Mouse (Mus musculus) olfactory bulb, adult 2 months (tissue): ENCODE data around the gene Glis3.

Experiments
- CTCF ChIP-seq: fragments of 200-500 bp; IDR thresholded peaks from 2 replicates; pipeline ENCODE4 v1.5.1; 2012; ENCODE audit warnings: low read depth, mild to moderate bottlenecking, low read length, moderate library complexity; ENCODE audit not compliant: insufficient read depth
- POLR2A ChIP-seq: fragments of 200-500 bp; IDR thresholded peaks from 2 replicates; pipeline ENCODE4 v1.6.1; 2012; ENCODE audit warnings: mild to moderate bottlenecking, low read depth, low read length, moderate library complexity; ENCODE audit not compliant: insufficient read depth

DNA sequence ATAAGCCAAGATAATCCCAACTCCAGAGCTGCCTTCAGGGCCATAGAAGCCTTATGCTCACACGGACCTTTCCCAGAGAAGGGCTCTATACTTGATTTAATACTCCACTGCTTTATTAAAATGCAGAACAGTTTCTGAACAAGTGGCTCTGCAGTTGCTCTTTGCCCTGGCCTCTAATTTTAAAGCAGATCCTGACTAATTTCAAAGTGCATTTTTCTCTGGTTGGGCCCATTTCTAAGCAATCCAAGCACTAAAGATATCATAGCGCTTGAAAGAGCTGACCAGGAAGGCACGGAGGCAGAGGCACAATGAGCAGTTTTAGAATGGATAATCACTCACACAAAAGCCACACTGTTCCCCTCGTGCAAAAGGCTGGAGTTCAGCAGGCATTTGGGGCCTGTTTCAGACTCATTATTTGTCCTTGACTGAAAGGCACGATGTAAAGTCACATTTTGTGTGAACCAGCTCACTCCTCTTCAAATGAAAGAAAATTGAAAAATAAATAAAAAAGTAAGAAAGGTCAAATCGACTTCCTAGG is 202.5 kb downstream of the Glis3 start:
- TF ChIP-seq CTCF (no peak), POLR2A (no peak)
